Mouse (Mus musculus) cerebellum, adult 18-20 months (tissue): ENCODE measurements around the gene Tal1.

Experiments
- DNase-seq, 2 experiments: peaks; one replicate each; pipeline ENCODE4 v3.0.0; 2021

Tal1 gene

GRCm38 (mm10) chr4:115074789-115075188, 18.6 kb downstream of the Tal1 start:
- DNase-seq: no peak

DNA sequence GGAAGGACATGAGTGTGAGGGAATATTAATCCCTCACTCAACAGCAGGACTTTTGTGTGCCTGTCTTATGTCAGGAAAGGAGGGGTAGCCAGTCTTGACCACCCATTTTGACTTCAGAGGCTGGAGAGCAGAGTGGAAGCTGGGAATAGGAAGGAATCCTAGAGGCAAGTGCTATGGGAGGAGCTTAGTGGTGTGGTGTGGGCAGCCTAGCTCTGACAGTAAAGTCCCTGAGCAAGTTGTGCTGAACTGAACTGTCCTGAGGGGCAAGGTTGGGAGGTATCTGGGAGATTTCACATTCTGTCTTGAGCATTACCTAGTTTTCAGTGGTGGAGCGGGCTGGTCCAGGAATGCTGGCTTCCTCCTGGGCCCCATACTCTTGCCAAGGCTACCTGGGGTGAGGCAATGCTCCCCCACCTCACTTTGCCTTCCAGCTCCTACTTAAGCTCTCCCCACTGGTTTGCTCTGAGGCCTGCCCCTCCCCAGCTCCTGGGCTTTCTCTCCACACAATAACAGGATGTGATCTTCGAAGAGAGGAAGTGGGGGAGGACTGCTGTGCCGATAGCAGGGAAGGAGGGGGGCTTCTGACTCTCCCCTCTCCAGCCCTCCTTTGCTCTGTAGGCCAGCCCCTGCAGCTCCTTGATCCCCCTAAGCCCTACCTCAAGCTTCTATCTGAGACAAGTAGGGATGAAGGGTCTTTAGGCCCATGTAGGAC, 19.1 kb downstream of the Tal1 start:
- no peak for DNase-seq

DNA sequence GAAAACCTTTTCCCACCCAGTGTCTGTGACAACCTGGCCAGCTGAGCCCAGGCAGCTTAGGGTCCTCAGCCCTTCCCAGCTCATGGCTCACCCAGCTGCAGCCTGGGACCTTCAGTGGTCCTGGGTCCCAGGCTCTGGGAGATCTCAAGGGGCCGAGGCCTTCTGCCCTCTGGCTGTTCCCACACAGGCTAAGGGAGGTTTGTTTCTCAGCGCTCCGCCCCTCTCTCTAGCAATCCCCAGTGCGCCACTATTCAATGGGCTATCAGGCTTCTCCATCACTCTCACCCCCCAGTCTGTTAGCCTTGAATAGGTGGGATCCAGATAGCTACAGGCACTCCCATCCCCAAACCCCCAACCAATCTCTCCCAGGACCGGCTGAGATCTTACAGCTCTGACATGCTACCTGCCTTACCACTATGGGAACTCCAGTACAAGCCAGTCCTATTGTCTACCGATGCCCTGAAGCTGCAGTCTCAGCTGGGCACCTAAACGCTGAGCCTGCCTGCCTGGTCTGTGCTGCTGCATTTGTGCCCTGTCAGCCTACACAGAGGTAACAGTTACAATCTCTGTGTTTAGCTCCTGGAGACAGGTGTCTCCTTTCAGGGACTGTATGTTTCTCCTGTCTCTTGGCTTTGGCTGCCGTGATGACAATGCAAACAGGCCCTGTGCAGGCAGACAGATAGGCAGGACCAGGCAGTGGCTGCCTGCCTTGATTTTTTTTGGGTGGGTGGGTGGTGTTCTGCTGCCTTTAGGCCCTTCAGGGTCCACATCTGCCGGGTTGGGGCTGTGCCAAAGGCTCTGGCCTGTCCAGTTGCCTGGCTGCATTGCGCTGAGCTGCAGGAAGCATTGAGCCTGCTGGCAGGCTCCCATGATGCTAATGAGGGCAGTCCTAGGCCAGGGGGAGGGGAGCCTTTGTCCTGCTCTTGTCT, 22.9 kb downstream of the Tal1 start:
- no peak for DNase-seq

- no peak for DNase-seq
Measured at GRCm38 (mm10) chr4:115079821-115080349, 23.7 kb downstream of the Tal1 start.

DNA sequence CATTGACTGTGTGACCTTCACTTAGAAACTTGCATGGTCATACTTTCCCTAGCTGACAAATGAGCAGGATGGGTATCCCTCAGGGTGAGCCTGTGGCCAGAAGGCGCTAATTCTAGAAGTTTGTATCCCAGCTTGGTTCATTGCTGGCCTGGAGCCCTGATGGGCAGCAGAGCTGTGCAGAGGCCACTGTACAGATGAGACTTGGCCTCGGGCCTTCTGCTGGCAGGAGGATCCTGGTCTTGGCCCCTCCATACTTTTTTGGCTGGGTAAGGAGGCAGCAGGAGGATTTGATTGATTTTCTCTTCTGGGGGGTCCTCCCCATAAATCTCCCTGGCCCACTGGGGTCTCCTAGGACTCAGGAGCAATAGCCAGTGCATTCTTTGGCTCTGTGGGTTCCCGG, 26.8 kb downstream of the Tal1 start:
- DNase-seq: no peak

GRCm38 (mm10) chr4:115085522-115086095, 29.4 kb downstream of the Tal1 start:
- peak; percentile 43 to 48 for DNase-seq

DNA sequence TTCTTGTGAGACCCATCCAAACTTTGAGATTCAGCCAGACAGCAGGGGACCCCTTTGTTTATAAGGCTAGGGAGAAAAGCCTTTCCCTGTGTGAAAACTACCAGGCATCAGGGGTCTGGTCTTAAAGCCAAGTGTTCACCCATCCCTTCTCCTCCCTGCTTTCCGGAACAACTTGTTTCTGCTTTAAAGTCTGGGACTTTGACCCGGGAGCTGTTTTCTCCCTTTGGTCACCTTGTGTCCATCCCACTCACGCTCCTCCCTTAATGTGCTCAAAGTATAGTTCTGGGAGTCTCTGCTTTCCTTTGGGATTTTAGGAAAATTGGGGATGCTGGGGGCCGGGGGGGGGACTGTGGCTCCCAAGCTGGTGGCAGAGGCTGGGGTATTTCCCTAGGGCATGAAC, 30.0 kb downstream of the Tal1 start:
- no peak for DNase-seq

- DNase-seq: no peak
Measured at GRCm38 (mm10) chr4:115086763-115087415, 30.7 kb downstream of the Tal1 start.

DNA sequence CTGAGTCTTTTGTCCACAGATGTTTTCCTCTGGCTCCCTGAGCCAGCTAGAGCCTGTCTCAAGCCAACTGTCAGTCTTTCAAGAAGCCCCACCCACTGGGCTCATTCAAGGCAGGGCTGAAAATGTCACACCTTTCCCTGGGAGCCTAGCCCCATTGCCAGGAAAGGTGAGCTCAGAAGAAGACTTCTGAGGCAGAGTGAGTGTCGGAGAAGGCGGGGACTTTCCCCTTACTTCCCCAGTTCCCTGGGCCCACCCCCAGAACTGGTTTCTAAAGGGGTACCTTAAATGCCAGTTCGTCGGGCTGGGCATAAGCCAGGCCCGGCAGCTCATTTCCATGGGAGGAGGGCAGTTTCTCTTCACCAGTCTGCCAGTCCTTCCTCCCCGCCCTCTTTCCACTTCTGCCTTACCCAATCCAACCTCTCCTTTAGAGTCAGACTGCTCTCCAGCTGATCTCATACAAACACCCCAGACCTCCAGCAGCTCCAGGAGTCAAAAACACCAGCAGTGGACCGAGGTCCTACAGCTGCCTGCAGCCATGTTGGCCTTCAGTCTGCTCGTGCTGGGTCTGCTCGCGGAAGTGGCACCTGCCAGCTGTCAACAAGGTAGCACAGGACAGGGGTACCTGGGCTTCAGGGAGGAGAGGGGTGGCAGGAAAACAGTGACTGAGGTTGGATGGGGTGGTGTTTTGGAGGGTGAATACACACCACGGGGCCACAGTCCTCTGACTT, 32.5 kb downstream of the Tal1 start, which contains the start of gene Pdzk1ip1:
Gene Pdzk1ip1 (plus strand): TSS at position 98 of the 728 bp plus-strand sequence.
- DNase-seq: no peak

DNA sequence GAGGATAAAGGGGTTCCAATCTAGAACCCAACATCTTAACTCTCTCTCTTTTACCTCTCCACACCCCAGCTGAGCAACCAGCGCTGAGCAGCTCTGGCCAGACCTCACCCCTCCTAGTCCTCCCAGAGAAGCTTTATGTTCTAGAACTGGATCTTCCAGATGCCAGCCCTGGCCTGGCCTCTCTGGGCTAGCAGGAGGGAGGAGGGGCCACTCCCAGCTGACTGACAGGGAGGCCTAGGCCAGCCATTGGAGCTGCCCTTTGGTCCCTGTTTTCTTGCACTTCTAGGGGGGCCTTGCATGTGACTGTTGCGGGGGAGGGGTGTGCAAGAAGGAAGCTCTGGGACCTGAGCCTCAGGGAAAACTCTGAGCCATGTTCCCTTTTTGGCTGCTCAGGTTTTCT, 34.4 kb downstream of the Tal1 start:
- no peak for DNase-seq

GRCm38 (mm10) chr4:115091806-115092205, 35.6 kb downstream of the Tal1 start:
- DNase-seq: no peak

GRCm38 (mm10) chr4:115093331-115093864, 37.2 kb downstream of the Tal1 start:
- DNase-seq: no peak

- DNase-seq: no peak
Measured at GRCm38 (mm10) chr4:115094056-115094455, 37.8 kb downstream of the Tal1 start.

GRCm38 (mm10) chr4:115095671-115096434, 39.6 kb downstream of the Tal1 start:
- DNase-seq: peak; percentile 4 to 14

- no peak for DNase-seq
Measured at GRCm38 (mm10) chr4:115096435-115097145, 40.4 kb downstream of the Tal1 start.

GRCm38 (mm10) chr4:115097146-115097496, 40.9 kb downstream of the Tal1 start:
- peak in 1 of 2 experiments; percentile 10 for DNase-seq

DNA sequence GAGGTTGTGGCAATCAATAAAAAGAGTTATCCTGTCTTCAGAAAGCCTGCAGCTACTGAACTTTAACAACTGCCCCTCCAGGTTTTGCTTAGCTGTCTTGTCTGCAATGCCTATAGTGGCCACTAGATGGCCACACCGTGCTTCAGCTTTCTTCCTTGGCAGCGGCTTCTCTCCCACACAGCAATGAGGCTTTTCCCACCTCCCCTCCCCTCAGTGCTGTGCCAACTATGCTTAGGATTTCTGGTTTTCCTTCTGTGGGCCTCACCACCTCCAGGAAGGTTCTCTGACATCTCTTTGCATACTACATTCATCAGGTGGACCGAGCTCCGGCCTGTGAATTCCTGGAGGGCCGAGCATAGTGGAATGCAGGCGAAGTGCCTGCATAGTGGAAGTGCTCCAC, 45.5 kb downstream of the Tal1 start:
- DNase-seq: peak; percentile 54 to 65

DNA sequence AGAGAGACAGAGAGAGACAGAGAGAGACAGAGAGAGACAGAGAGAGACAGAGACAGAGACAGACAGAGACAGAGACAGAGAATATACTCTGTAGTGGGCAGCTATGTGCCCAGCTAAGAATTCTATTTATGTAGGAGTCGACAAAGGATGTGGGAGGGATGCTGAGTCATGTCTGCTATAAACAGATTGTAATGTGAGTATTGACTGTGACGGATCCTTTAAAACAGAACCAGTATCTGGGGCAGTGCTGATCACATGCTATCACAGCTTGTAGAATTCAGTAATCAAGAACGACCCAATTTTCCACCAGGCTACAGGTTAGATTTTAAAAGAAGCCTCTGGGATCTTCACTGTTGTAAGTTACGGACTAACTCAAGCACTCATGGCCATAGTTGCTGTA, 47.3 kb downstream of the Tal1 start:
- DNase-seq: no peak

GRCm38 (mm10) chr4:115111167-115111566, 54.9 kb downstream of the Tal1 start:
- no peak for DNase-seq

DNA sequence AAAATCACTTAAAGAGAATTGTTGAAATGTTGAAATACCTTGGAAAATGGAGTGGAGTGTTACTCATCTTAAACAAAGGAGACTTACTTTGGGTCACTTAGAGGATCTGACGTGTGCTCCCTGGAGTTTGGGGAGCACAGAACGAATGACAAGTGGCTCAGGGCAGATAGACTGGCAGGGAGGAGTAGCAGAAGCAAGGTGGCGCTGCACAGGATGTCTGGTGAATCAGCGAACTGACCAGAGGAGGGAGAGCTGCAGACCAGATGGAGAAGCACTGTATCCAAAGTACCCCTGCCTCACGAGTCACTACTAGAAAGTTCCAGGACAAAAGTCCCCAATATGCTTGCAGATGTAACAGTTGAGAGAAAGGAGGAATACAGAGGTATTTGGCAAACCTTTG, 57.0 kb downstream of the Tal1 start:
- no peak for DNase-seq
